Mouse (Mus musculus) hindbrain, embryonic 15.5 days (tissue): ENCODE measurements around the gene Wfdc12. TPM values are rescaled to one million over a fixed set of nuclear protein-coding genes. Genes with fewer than 3 reads are reported as not detected.

ENCODE experiments used
- ATAC-seq: fragments of 200-750 bp; cut with Nextera tagmentation; 2 replicates; pipeline ENCODE4 v1.8.0; 2017; ENCODE audit warnings: low read depth, moderate number of reproducible peaks, moderate TSS enrichment; ENCODE audit not compliant: low FRiP score
- H3K27ac ChIP-seq: fragments of 300-500 bp; sonication (generic); replicated peaks from 2 replicates; pipeline ENCODE4 v1.5.1; 2015; ENCODE audit warnings: mild to moderate bottlenecking, inconsistent platforms
- H3K27me3 ChIP-seq: fragments of 300-500 bp; sonication (generic); 2 replicates; pipeline ENCODE4 v1.6.1; 2015; ENCODE audit warnings: control low read depth, inconsistent platforms
- H3K36me3 ChIP-seq: fragments of 300-500 bp; sonication (generic); 2 replicates; pipeline ENCODE4 v1.6.1; 2015; ENCODE audit warnings: control low read depth, inconsistent platforms
- H3K4me1 ChIP-seq: fragments of 300-500 bp; sonication (generic); replicated peaks from 2 replicates; pipeline ENCODE4 v1.6.1; 2015; ENCODE audit warnings: control low read depth, inconsistent platforms
- H3K4me2 ChIP-seq: fragments of 300-500 bp; sonication (generic); 2 replicates; pipeline ENCODE4 v1.6.1; 2015; ENCODE audit warnings: moderate library complexity, mild to moderate bottlenecking, inconsistent platforms
- H3K4me3 ChIP-seq: fragments of 300-500 bp; sonication (generic); 2 replicates; pipeline ENCODE4 v1.5.1; 2015; ENCODE audit warnings: mild to moderate bottlenecking, inconsistent platforms
- H3K9ac ChIP-seq: fragments of 300-500 bp; sonication (generic); 2 replicates; pipeline ENCODE4 v1.6.1; 2015; ENCODE audit warnings: inconsistent platforms
- H3K9me3 ChIP-seq: fragments of 300-500 bp; sonication (generic); 2 replicates; pipeline ENCODE4 v1.6.1; 2016; ENCODE audit warnings: control low read depth, inconsistent platforms
- WGBS: fragments of 180-500 bp; shearing (Covaris S2); methylation state at CpG from one replicate; pipeline ENCODE4 v1.1.7; 2015; 5-methylcytosine and 5-hydroxymethylcytosine counted together
- polyA plus RNA-seq: library from polyadenylated mRNA; unstranded; fragments of >200 nt; fragmentation: Nextera tagmentation; extraction: Ambion mirVana; gene quantifications from 2 replicates; pipeline ENCODE4 v1.2.1, GENCODE M21; 2015

Gene Wfdc12
- polyA plus RNA-seq, 1 experiment from 2014 or later: not detected

GRCm38 (mm10) chr2:164174649-164175395 is 15.6 kb downstream of the Wfdc12 start:
- Histone ChIP-seq H3K27ac (no peak overlapping the region), H3K36me3 (no peaks in the 10 kb centered on the region), H3K9ac (no peak overlapping the region), H3K9me3 (no peaks in the 10 kb centered on the region), H3K4me1 (peaks cover 13% of the 10 kb centered on the region), H3K27me3 (peaks cover 24% of the 10 kb centered on the region), H3K4me3 (no peak overlapping the region), H3K4me2 (no peak overlapping the region)
- 76% methylated on average over 8 of the region's 8 CpGs for WGBS
- ATAC-seq: no peak

- Histone ChIP-seq H3K4me1 (peaks cover 17% of the 10 kb centered on the region), H3K27me3 (peaks cover 38% of the 10 kb centered on the region), H3K27ac (no peak overlapping the region), H3K9ac (no peak overlapping the region), H3K9me3 (no peaks in the 10 kb centered on the region), H3K4me2 (no peak overlapping the region), H3K36me3 (no peaks in the 10 kb centered on the region), H3K4me3 (no peak overlapping the region)
- 78% methylated on average over 3 of the region's 3 CpGs for WGBS
- ATAC-seq: no peak
Measured at GRCm38 (mm10) chr2:164173394-164173793, 17.0 kb downstream of the Wfdc12 start.

- no peak for ATAC-seq
- peak within 1 kb of the TSS; percentile 63 for H3K4me2 ChIP-seq
- H3K9me3 ChIP-seq: no peaks in the 10 kb centered on the region
- WGBS: under 1% methylated on average over 27 of the region's 29 CpGs
- no peak within 1 kb of the TSS for H3K9ac ChIP-seq
- H3K36me3 ChIP-seq: no peaks in the 10 kb centered on the region
- H3K27me3 ChIP-seq: peaks cover 63% of the 10 kb centered on the region
- H3K4me3 ChIP-seq: peak within 1 kb of the TSS; percentile 32
- H3K4me1 ChIP-seq: peaks cover 25% of the 10 kb centered on the region
- H3K27ac ChIP-seq: no peak within 1 kb of the TSS
Measured at GRCm38 (mm10) chr2:164170902-164171301, 19.5 kb downstream of the Wfdc12 start, which contains the start of gene Kcns1. Gene Kcns1, minus strand, starts transcription at chr2:164171113.

- no peak overlapping the region for H3K9ac ChIP-seq
- 3% methylated on average over 11 of the region's 11 CpGs for WGBS
Measured at GRCm38 (mm10) chr2:164170326-164170725, 20.1 kb downstream of the Wfdc12 start.

GRCm38 (mm10) chr2:164168571-164168946 is 21.8 kb downstream of the Wfdc12 start:
- H3K9me3 ChIP-seq: no peaks in the 10 kb centered on the region
- no peak overlapping the region for H3K27ac ChIP-seq
- 9% methylated on average over 42 of the region's 42 CpGs for WGBS
- H3K36me3 ChIP-seq: no peaks in the 10 kb centered on the region
- peak overlapping the region; percentile 42 for H3K4me3 ChIP-seq
- peak; percentile 68 for ATAC-seq
- H3K9ac ChIP-seq: no peak overlapping the region
- peaks cover 25% of the 10 kb centered on the region for H3K4me1 ChIP-seq
- peaks cover 63% of the 10 kb centered on the region for H3K27me3 ChIP-seq
- peak overlapping the region; percentile 67 for H3K4me2 ChIP-seq

More at GRCm38 (mm10) chr2:164170326-164170725, 20.1 kb downstream of the Wfdc12 start:
- H3K36me3 ChIP-seq: no peaks in the 10 kb centered on the region
- no peaks in the 10 kb centered on the region for H3K9me3 ChIP-seq
- H3K27me3 ChIP-seq: peaks cover 63% of the 10 kb centered on the region
- H3K4me2 ChIP-seq: peak overlapping the region; percentile 63
- H3K27ac ChIP-seq: no peak overlapping the region
- H3K4me3 ChIP-seq: peak overlapping the region; percentile 32; the same call in 1 of the 2 replicates
- ATAC-seq: no peak
- peaks cover 25% of the 10 kb centered on the region for H3K4me1 ChIP-seq

GRCm38 (mm10) chr2:164167752-164168570 is 22.4 kb downstream of the Wfdc12 start:
- H3K4me2 ChIP-seq: peak overlapping the region; percentile 67
- peak overlapping the region; percentile 42 for H3K4me3 ChIP-seq
- 12% methylated on average over 90 of the region's 90 CpGs for WGBS
- H3K9ac ChIP-seq: peak overlapping the region; percentile 33
- H3K27me3 ChIP-seq: peaks cover 63% of the 10 kb centered on the region
- ATAC-seq: peak; percentile 70
- peaks cover 25% of the 10 kb centered on the region for H3K4me1 ChIP-seq
- H3K9me3 ChIP-seq: no peaks in the 10 kb centered on the region
- no peak overlapping the region for H3K27ac ChIP-seq
- H3K36me3 ChIP-seq: no peaks in the 10 kb centered on the region

- H3K9ac ChIP-seq: no peak overlapping the region
- no peak overlapping the region for H3K4me3 ChIP-seq
- no peak for ATAC-seq
- WGBS: 94% methylated on average over 5 of the region's 5 CpGs
- no peak overlapping the region for H3K4me2 ChIP-seq
- H3K27ac ChIP-seq: no peak overlapping the region
- H3K27me3 ChIP-seq: peaks cover 40% of the 10 kb centered on the region
- no peaks in the 10 kb centered on the region for H3K36me3 ChIP-seq
- H3K9me3 ChIP-seq: no peaks in the 10 kb centered on the region
- H3K4me1 ChIP-seq: peaks cover 13% of the 10 kb centered on the region
Measured at GRCm38 (mm10) chr2:164164941-164165340, 25.5 kb downstream of the Wfdc12 start.

GRCm38 (mm10) chr2:164161515-164162055 is 28.8 kb downstream of the Wfdc12 start:
- Histone ChIP-seq H3K9ac (no peak overlapping the region), H3K36me3 (no peaks in the 10 kb centered on the region), H3K27ac (no peak overlapping the region), H3K9me3 (no peaks in the 10 kb centered on the region), H3K4me2 (no peak overlapping the region), H3K4me3 (no peak overlapping the region), H3K4me1 (no peaks in the 10 kb centered on the region), H3K27me3 (peaks cover 7% of the 10 kb centered on the region)
- 88% methylated on average over 11 of the region's 11 CpGs for WGBS
- ATAC-seq: no peak

GRCm38 (mm10) chr2:164158838-164159237 is 31.6 kb downstream of the Wfdc12 start:
- H3K27ac ChIP-seq: no peak overlapping the region
- no peaks in the 10 kb centered on the region for H3K27me3 ChIP-seq
- no peak overlapping the region for H3K4me3 ChIP-seq
- H3K36me3 ChIP-seq: peaks cover 4% of the 10 kb centered on the region; the same call in 1 of the 2 replicates
- no peak overlapping the region for H3K4me2 ChIP-seq
- no peak for ATAC-seq
- H3K4me1 ChIP-seq: no peaks in the 10 kb centered on the region
- H3K9me3 ChIP-seq: no peaks in the 10 kb centered on the region
- 88% methylated on average over 2 of the region's 2 CpGs for whole genome bisulfite sequencing
- H3K9ac ChIP-seq: no peak overlapping the region

GRCm38 (mm10) chr2:164156158-164156557 is 34.2 kb downstream of the Wfdc12 start:
- Histone ChIP-seq H3K27me3 (no peaks in the 10 kb centered on the region), H3K27ac (no peak overlapping the region), H3K9me3 (no peaks in the 10 kb centered on the region), H3K4me1 (no peaks in the 10 kb centered on the region), H3K9ac (no peak overlapping the region), H3K4me3 (no peak overlapping the region), H3K36me3 (peaks cover 14% of the 10 kb centered on the region), H3K4me2 (no peak overlapping the region)
- ATAC-seq: no peak
- 89% methylated on average over 7 of the region's 7 CpGs for WGBS

- peaks cover 14% of the 10 kb centered on the region for H3K36me3 ChIP-seq
- no peaks in the 10 kb centered on the region for H3K9me3 ChIP-seq
- H3K9ac ChIP-seq: no peak overlapping the region
- H3K4me3 ChIP-seq: no peak overlapping the region
- H3K4me1 ChIP-seq: no peaks in the 10 kb centered on the region
- H3K27me3 ChIP-seq: no peaks in the 10 kb centered on the region
- ATAC-seq: no peak
- WGBS: 94% methylated on average over 10 of the region's 10 CpGs
- no peak overlapping the region for H3K27ac ChIP-seq
- H3K4me2 ChIP-seq: no peak overlapping the region
Measured at GRCm38 (mm10) chr2:164154007-164154406, 36.4 kb downstream of the Wfdc12 start.

- Histone ChIP-seq H3K4me3 (no peak overlapping the region), H3K27me3 (no peaks in the 10 kb centered on the region), H3K9me3 (no peaks in the 10 kb centered on the region), H3K27ac (no peak overlapping the region), H3K4me1 (no peaks in the 10 kb centered on the region), H3K4me2 (no peak overlapping the region), H3K9ac (no peak overlapping the region), H3K36me3 (peaks cover 14% of the 10 kb centered on the region)
- 93% methylated on average over 11 of the region's 11 CpGs for WGBS
- ATAC-seq: no peak
Measured at GRCm38 (mm10) chr2:164152341-164152740, 38.1 kb downstream of the Wfdc12 start.
